Mouse (Mus musculus) testis, adult 2 months (tissue): ENCODE data around the gene Gpx7.

ENCODE experiments used
- CTCF ChIP-seq: fragments of 200-500 bp; IDR thresholded peaks from 2 replicates; pipeline ENCODE4 v1.5.1; 2012; ENCODE audit warnings: low read depth, mild to moderate bottlenecking, inconsistent platforms, low read length, moderate library complexity; ENCODE audit not compliant: control insufficient read depth, insufficient read depth, insufficient replicate concordance
- POLR2A ChIP-seq: fragments of 200-500 bp; IDR thresholded peaks from 2 replicates; pipeline ENCODE4 v1.6.1; 2012; ENCODE audit warnings: low read depth, mild to moderate bottlenecking, inconsistent platforms, low read length, moderate library complexity; ENCODE audit not compliant: control insufficient read depth

DNA sequence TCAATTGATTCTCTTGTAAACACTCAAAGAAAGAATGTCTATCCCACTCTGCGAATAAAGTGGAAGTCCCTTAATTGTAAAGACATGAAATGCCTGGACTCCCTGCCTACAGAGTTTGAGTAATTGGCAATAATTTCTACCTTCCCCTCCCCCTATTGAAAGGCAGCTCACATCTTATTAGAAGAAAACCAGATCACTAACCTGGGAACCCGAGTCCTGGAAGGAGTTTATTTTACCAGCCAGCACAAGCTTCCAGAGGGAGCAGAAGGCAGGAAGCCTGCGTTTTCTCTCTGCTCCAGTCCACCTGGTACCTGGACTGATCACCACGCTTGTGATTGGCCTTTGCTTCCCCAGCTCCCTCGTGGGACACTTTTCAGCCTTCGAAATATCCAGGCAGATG, 26.6 kb upstream of the Gpx7 start:
- TF ChIP-seq CTCF (no peak), POLR2A (no peak)
